Mouse (Mus musculus) G1E (cell line): ENCODE results near the gene Asic1.

Experiments used
- CTCF ChIP-seq: IDR thresholded peaks from 2 replicates; pipeline ENCODE4 v1.5.1; 2012; ENCODE audit warnings: low read depth, low read length, inconsistent platforms, mixed read lengths
- GATA1 ChIP-seq: IDR thresholded peaks from 2 replicates; pipeline ENCODE4 v1.6.1; 2012; ENCODE audit warnings: borderline replicate concordance, low read length, inconsistent platforms, mixed read lengths
- GATA2 ChIP-seq: IDR thresholded peaks from 2 replicates; pipeline ENCODE4 v1.6.1; 2012; ENCODE audit warnings: low read depth, low read length, inconsistent platforms, borderline replicate concordance
- TAL1 ChIP-seq: conservative IDR thresholded peaks from 2 replicates; pipeline ENCODE4 v1.6.1; 2012; ENCODE audit warnings: low read depth, low read length, inconsistent platforms, mixed read lengths

- TF ChIP-seq CTCF: no peak
- no peak for TF ChIP-seq TAL1
- TF ChIP-seq GATA2: no peak
- no peak for TF ChIP-seq GATA1
Observed at GRCm38 (mm10) chr15:99643832-99644231, 26.3 kb upstream of the Asic1 start.
